Mouse (Mus musculus) cortical plate, adult 2 months (tissue): ENCODE measurements around the gene Tshz2.

ENCODE experiments used
- CTCF ChIP-seq: fragments of 200-500 bp; IDR thresholded peaks from 2 replicates; pipeline ENCODE4 v1.5.1; 2011; ENCODE audit warnings: mild to moderate bottlenecking, control low read depth, low read length; ENCODE audit not compliant: insufficient read depth; ENCODE audit errors: extremely low read depth
- POLR2A ChIP-seq: fragments of 200-500 bp; IDR thresholded peaks from 2 replicates; pipeline ENCODE4 v1.6.1; 2011; ENCODE audit warnings: mild to moderate bottlenecking, low read length, control low read depth; ENCODE audit not compliant: insufficient read depth; ENCODE audit errors: extremely low read depth

- no peak for TF ChIP-seq CTCF
- no peak for TF ChIP-seq POLR2A
These were observed 259.7 kb downstream of the Tshz2 start for GRCm38 (mm10) chr2:169892441-169893038.
